Mouse (Mus musculus): ENCODE measurements around the gene Gid4.

- no peak for TF ChIP-seq CTCF (IDR thresholded peaks at IDR 0.05; ENCODE audit: low read depth, low read length)
- no peak for TF ChIP-seq POLR2A (IDR thresholded peaks at IDR 0.05; ENCODE audit: extremely low read depth, insufficient read depth, low read length)
Observed at GRCm38 (mm10) chr11:60385946-60386345, 31.0 kb upstream of the Gid4 start.
